Mouse (Mus musculus) heart, postnatal 36 days (tissue): ENCODE measurements at regions not wholly inside any gene's neighbourhood (a gene's known extent, or its start where the extent isn't known, plus 50 kb on each side); places are given as distances from the start of the nearest gene placed in this dataset.
A peak's percentile ranks its signal among the peaks of the same experiment; 100 is the strongest.

Experiments used
- DNase-seq, 2 experiments: peaks; one replicate each; pipeline ENCODE4 v3.0.0; 2021 to 2022
- intact Hi-C: fragments of 180-260 bp; cut with DNase I; formaldehyde crosslinking; loops from one replicate; pipeline ENCODE4 v1.15.1; 2025

- DNase-seq, result no peak
- intact Hi-C loops, result no loop called here
Measured at GRCm38 (mm10) chr14:114804643-114805042, 287.4 kb upstream of the Gpc5 start.

DNA sequence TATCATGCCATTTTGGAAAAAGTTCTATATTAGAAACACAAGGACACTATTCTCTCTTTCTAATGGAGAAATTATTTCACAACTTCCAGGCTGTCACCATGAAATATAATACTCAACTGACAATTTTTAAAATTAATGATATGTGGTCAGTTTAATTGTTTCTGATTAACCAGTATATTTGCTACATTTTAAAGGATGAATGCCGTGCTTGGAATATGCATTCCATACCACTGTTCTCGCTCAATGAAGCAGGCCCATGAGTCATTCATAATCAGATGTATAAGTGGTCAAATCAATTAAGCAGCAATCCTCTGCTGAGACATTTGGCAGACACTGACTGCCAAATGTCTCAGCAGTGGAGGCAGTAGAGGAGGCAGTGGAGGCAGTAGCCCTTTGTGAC lies 283.4 kb upstream of the Gpc5 start:
- no peak for DNase-seq
- intact Hi-C loops, result no loop called here

DNA sequence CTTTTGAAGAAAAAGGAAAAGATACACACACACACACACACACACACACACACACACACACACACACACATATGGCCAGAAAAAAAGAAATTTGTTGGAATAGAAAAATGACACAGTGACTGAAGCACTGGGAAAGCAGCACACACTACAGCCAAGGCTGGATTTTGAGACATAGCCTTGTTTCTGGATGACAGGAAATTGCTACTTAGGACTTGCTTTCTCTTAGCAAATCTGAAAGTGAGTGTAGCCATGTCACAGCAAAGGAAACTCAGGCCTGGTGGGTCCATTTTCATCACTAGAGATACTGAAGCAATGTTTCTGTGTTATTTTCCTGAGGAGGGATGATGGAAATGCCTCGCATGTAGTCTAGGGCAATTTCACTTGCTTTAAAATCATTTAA lies 271.3 kb upstream of the Gpc5 start:
- intact Hi-C loops, result no loop called here
- DNase-seq, result no peak

DNA sequence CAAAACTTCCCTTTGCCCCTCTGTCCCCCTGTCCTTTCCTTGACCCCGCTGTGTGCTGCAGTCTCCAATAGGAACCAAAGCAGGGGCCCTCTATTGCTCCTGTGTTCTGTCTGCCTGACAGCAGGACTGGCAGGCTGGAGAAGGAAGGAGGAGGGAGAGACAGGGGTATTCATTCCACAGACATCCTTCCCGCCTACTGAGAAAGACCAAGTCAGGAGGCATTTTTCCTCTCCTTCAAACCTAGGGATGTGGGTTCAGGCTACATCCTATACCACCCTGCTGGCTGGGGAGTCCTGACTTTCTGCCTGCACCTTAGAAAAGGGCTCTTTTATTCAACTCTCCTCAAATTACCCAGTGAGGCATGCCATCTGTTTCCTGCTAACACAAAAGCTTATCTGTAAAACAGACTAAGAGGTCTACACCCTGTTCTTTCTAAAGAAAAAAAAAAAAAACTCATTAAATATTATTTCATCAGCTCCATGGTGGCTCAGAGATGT lies 270.9 kb upstream of the Gpc5 start:
- DNase-seq, result no peak

GRCm38 (mm10) chr14:114821672-114822071 lies 270.3 kb upstream of the Gpc5 start:
- no peak for DNase-seq
- intact Hi-C loops, result no loop called here

More for the DNA sequence above, 270.9 kb upstream of the Gpc5 start:
- intact Hi-C loops, result no loop called here

- no peak for DNase-seq
- intact Hi-C loops, result no loop called here
Measured at GRCm38 (mm10) chr14:114826662-114827321, 265.2 kb upstream of the Gpc5 start.

DNA sequence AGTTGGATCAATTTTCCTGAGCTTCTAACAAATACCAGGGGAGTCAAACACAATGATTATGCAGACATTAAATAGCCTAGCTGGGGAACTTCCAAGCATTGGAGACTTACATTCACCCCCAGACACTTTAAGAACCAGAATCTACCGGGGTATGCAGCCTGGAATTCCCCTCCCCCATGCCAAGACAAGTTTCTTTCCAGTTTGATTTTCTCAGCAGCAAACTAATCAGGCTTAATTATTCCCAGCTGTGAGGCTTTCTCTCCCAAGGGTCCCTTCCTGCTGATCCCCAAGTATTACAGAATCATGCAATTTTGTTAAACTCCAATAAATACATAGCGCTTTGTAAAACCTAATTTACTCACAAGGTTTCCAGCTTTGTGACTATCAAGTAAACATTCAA lies 262.7 kb upstream of the Gpc5 start:
- intact Hi-C loops, result no loop called here
- no peak for DNase-seq

DNA sequence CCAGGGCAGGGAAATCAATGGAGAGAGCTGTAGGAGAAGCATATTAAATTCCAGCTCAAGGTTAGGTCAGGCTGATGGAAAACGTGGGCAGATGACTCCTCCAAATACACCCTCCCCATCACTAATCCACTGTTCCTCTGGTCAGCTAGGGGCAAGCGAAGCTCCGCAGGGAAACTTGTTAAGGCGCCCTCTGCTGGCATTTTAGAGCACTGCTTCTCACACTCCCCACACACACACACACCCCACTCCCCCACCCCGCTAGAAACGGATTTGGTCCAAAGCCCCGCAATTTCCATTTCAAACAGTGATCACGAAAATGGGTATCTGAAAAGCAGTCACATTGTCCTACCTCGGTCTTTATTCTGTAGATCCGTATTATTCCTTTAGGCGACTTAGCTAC lies 259.0 kb upstream of the Gpc5 start:
- intact Hi-C loops, result no loop called here
- no peak for DNase-seq

DNA sequence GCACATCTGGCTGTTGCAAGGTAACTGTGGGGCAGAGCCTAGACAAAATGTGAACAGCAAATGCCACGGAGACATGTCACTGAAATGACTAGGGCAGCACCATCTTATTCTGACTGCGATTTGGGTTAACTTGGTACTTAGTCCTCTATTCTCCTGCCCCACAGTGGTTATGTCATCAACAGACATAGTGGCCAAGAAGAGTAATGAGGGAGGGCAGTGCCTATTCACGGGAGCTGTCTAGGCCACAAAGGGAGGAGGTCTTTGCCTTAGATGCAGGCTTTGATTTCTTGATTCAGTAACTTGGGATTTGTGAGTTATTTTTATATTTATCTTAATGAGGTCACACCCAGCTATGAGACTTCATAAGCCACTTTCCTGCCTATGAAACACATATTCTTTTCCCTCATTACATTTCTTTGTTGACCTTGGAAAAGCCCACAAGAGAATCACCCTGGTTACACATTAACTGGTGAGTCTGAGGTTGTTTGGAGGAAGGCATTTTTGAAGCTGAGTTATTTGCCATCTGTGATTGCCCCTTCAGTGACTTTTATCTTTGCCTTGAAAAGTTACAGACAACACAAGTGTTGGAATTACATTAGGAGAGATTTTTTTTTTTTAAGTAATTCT lies 255.2 kb upstream of the Gpc5 start:
- intact Hi-C loops, result no loop called here
- DNase-seq, result no peak

- DNase-seq, result no peak
- intact Hi-C loops, result no loop called here
Measured at GRCm38 (mm10) chr14:114837652-114838276, 254.3 kb upstream of the Gpc5 start.

DNA sequence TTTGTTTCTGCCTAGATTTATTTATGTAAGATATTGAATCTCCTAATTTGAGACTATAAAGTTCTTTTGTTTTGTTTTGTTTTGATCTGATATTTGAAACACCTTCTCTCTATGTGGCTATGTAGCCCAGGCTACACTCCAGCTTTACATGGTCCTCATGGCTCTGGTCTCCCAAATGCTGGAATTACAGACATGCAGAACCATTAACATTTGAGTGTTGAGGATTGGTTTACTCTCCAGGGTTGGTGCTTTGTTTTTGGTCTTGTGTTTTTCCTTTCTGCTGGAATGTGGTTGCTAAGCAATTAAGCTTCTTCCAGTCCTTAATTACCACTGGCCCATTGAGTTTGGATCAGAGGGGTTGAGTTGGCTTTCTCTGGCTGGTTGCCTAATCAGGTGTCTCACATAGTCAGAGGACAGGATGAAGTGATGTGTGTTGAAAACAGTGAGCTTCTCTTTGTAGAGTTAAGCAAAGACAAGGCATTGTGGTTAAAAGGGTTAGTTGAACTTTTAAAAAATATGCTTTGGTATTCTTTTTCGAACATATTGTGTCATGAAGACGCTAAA lies 252.6 kb upstream of the Gpc5 start:
- intact Hi-C loops, result no loop called here

GRCm38 (mm10) chr14:114840766-114841165 lies 251.2 kb upstream of the Gpc5 start:
- DNase-seq, result no peak
- intact Hi-C loops, result no loop called here

More for the DNA sequence above, 252.6 kb upstream of the Gpc5 start:
- no peak for DNase-seq

- intact Hi-C loops, result no loop called here
- DNase-seq, result no peak
Measured at GRCm38 (mm10) chr14:114841552-114841951, 250.5 kb upstream of the Gpc5 start.

DNA sequence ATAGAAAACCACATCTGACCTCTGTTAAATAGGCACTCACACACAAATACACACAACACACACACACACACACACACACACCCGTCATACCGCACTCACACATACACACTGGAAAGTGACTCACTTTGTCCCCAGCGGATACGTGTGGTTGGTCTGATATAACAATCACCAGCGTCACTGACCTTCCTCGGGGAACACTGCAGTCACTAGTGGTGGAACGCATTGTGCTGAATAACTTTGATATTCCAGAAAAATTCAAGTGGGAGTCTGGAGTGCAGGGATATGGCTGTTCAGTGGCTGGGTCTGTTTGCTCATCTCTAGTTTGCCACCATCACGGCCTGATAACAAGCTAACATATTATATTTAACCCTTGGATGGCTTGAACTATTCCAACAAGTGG lies 249.7 kb upstream of the Gpc5 start:
- intact Hi-C loops, result no loop called here
- no peak for DNase-seq

DNA sequence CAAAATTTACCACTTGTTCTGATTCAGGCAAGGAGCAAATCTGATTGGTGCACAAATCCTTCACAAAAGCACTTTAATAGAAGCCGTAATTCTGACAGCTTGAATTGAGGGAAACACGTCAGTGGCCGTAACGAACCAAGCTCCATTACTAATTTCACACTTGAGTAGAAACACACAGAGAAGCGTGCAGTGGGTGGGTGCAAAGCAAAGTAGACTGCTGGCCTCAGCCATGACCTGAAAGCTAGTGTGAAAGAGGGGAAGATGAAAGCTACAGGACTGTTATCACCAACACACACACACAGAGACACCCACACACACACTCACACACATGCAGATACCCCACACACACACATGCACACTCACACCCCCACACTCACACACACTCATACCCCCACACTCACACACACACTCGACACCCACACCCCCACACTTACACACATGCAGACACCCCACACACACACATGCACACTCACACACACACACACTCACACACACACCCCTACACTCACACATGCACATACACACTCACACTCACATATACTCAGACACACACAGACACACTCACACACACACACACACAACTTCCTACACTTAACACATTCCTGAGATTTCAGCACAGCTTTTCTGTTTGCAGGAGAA lies 248.8 kb upstream of the Gpc5 start:
- intact Hi-C loops, result no loop called here
- DNase-seq, result no peak

- intact Hi-C loops, result loop anchor here (1.0 to 10.0 kb wide), 4 partner anchors 59 to 540 kb away; no protein-coding TSS in a partner anchor
- peak in 1 of 2 experiments; percentile 5 for DNase-seq
Measured at GRCm38 (mm10) chr14:114854324-114855054, 237.5 kb upstream of the Gpc5 start.

GRCm38 (mm10) chr14:114855055-114855740 lies 236.8 kb upstream of the Gpc5 start:
- intact Hi-C loops, result loop anchor here (1.0 to 10.0 kb wide), 3 partner anchors 58 to 540 kb away; no protein-coding TSS in a partner anchor
- DNase-seq, result no peak

DNA sequence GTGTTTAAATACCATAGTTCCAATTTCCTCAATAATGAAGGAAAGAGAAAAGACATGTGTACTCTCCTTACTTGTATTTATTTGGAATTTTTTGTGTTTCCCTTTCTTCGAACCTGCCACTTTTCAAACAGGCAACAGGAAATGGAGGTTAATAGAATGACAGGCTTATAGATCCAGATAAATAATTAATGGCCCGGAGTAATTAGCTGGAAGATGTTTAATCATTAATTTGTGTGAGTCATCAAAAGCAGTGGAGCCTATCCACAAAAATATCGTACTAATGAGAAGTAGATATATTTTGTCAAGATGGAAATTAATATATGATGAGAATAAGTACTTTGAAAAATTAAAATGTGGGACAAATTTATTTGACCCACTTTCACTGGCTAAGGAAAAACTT lies 236.3 kb upstream of the Gpc5 start:
- intact Hi-C loops, result loop anchor here (1.0 to 10.0 kb wide), 3 partner anchors 58 to 539 kb away; no protein-coding TSS in a partner anchor
- DNase-seq, result no peak

- intact Hi-C loops, result loop anchor here (10.0 kb wide), 1 partner anchor 538 kb away; no protein-coding TSS in a partner anchor
- no peak for DNase-seq
Measured at GRCm38 (mm10) chr14:114856243-114857031, 235.6 kb upstream of the Gpc5 start.
